Mouse (Mus musculus) naive thymus-derived CD4-positive, alpha-beta T cell, adult 2 months (primary cell): Measurements from ENCODE around the gene Ccdc27.

ENCODE experiments used
- DNase-seq: peaks from one replicate; pipeline ENCODE4 v3.0.0-alpha.2; 2011; ENCODE audit warnings: low read depth

Gene Ccdc27

DNA sequence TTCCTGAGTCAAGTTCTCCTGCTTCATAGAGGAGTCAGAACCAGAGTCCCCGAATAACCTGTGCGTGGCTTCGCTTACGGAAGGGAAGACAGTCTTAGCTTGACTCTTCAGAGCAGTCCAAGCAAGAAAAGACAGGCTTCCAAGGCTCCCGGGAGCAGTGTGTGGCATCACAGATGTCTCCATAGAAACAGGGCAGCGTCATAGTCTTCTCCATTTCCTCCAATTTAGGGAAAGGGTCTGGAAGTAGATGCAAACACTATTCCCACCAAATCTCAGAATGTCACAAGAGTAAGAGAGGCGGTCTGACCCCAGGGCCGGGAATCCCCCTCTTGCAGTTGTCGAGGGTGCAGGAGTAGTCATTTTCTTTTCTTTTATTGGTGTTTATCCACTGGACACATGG, at the start of gene Ccdc27:
Gene Ccdc27, minus strand, starts transcription at position 101 of the 400 bp plus-strand sequence.
- DNase-seq, result no peak

- no peak for DNase-seq
These were observed 48.9 kb upstream of the Ccdc27 start for GRCm38 (mm10) chr4:154091356-154091755.

GRCm38 (mm10) chr4:154089205-154089604, 46.7 kb upstream of the Ccdc27 start:
- peak; percentile 11 for DNase-seq

GRCm38 (mm10) chr4:154086436-154086835, 44.0 kb upstream of the Ccdc27 start:
- no peak for DNase-seq

GRCm38 (mm10) chr4:154085856-154086255, 43.4 kb upstream of the Ccdc27 start:
- DNase-seq, result no peak

- no peak for DNase-seq
These were observed 39.5 kb upstream of the Ccdc27 start for GRCm38 (mm10) chr4:154081974-154082373.

- DNase-seq, result no peak
These were observed 38.5 kb upstream of the Ccdc27 start for GRCm38 (mm10) chr4:154081021-154081420.

GRCm38 (mm10) chr4:154080211-154080610, 37.7 kb upstream of the Ccdc27 start:
- DNase-seq, result no peak

- no peak for DNase-seq
These were observed 29.5 kb upstream of the Ccdc27 start for GRCm38 (mm10) chr4:154071941-154072340.

GRCm38 (mm10) chr4:154071521-154071920, 29.0 kb upstream of the Ccdc27 start:
- DNase-seq, result no peak

GRCm38 (mm10) chr4:154070896-154071295, 28.4 kb upstream of the Ccdc27 start:
- no peak for DNase-seq

DNA sequence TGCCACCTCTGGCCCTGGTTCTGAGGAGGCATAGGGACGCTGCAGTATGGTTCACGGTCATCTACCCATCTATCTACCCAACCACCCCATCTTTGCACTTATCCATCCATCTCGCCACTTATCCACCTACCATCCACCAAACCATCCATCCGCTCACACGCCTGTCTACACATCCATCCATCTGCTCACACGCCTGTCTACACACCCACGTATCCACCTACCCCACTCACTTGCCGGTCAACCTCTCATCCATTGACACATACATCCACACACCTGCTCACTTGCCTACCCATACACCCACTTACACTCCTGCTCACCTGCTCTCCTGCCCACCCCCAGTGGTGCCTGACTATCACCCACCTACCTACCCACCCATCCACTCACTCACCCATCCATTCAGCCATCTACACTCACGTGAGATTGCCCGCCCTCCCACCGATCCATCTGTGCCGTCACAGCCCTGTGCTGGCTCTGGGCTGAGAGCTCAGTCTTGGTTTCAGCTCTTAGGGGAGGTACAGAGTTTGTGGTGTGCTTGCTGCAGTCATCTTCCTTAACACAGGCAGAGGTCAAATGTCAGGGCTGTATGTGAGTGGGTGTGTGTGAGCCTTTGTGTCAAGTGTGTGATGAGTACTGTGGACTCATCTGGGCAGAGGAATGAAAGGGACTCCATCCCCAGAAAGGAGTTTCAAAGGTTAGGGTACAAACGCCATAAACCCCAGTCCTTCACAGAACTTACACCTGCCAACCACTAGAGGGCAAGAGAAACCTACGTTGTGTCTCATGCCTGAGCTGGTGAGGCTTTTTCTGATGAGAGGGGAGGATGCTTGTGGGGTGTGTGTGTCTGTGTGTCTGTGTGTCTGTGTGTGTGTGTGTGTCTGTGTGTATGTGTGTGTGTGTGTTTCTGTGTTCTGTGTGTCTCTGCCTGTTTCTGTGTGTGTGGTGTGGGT, 22.6 kb upstream of the Ccdc27 start:
- peak; percentile 41 for DNase-seq

- DNase-seq, result no peak
These were observed 15.2 kb upstream of the Ccdc27 start for GRCm38 (mm10) chr4:154057696-154058095.

DNA sequence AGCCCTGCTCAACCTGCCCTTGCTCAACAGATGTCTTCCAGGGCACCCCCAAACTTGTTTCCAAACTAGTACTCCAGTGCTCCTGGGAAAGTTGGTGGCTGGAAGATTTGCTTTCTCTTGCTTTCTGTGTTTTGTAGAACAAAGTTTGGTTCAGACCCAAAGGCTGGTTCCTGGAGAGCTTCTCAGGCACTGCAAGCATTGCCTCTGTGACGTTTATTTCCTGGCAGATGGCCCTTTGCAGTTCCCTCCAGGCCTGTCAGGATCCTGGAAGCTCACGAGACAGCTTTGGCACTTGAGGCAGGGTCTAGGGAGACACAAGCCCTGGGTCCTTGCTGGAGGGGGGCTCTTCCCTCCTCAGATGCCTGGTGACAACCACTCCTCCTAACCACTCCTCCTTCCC, 14.2 kb upstream of the Ccdc27 start:
- no peak for DNase-seq

- no peak for DNase-seq
These were observed 13.6 kb upstream of the Ccdc27 start for GRCm38 (mm10) chr4:154056046-154056445.

- no peak for DNase-seq
These were observed 13.0 kb upstream of the Ccdc27 start for GRCm38 (mm10) chr4:154055482-154055881.

DNA sequence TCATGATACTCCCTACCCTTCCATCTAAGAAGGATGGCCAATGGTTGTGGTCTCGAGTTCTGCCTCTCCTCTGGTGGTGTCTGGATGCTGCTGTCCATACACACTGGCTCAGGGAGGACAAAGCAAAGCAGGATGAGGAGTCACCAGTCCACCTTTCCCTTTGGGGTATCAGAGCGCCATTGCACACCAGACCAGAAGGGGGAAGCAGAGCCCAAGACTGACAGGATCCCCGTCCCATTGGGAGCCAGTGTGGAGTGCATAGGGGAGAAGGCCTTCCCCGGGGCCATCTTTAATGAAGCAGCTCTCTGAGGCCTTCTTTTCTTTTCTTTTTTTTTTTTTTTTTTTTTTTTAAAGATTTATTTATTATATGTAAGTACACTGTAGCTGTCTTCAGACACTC, 10.6 kb upstream of the Ccdc27 start:
- no peak for DNase-seq

DNA sequence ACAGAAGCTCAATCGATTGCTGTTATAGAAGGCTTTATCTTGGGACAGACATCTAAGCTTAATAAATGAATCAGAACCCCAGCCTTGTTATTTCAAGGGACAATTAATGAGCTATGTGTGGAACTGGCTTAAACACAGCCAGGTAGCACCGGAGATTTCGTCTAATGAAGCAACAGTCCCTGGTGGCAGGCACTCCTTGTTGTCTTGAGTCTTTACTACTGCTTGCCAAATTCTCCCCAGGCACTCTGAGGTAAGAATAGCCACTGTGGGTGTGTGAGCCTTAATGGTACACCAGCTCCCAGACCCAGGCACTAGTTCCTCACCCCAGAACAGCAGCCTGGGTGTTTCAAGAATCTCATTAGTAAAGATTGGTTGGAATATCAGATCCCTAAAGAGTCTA, 8.9 kb upstream of the Ccdc27 start:
- DNase-seq, result no peak

DNA sequence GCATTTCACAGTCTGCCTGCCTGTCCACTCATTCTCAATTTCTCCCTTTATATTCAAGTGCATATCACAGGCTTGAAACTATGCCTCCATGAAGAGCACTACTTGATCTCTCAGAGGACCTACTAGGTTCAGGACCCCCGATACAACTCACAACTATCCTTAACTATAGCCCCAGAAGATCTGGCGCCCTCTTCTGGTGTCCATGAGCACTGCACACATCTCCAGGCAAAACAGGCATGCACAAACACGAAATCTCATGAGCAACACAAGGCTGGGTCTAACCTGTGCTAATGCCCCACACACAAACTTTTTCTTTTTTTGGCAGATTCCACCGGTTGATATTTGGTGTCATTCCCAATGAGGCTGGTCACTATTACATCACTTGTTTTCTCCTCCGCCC, 3.4 kb upstream of the Ccdc27 start:
- no peak for DNase-seq

GRCm38 (mm10) chr4:154037123-154037522, 5.4 kb downstream of the Ccdc27 start:
- DNase-seq, result no peak

DNA sequence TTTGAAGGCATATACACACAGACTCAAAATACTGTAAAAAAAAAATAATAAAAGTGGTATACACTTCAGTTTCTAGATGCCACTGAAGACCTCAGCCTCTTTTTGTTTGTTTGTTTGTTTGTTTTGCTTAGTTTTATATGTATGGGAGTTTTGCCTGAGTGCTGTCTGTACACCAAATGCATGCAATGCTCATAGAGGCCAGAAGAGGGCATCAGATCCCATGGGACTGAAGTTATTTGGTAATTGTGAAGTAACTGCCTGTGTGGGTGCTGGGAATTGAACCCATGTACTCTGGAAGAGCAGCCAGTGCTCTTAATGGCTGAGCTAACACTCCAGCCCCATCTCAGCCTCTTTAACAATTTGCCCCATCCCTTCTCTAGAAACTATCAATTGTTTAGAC, 13.8 kb downstream of the Ccdc27 start:
- DNase-seq, result peak; percentile 35

DNA sequence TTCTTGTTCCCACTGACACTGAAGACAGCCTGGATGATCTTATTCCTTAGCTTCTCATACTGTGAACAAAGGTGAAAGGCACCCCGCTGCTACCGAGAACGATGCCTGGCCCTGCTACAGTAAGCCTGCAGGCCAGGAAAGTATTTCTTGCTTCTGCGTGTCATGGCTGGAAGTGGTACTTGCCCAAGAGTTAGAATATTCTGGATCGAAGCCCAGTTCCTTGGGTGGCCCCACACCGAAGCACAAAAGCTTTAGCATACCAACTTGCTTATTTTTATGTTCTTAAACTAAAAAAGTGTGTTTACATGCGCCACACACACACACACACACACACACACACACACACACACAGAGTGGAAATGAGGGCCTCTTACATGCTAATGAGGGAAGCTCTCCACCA, 14.4 kb downstream of the Ccdc27 start:
- DNase-seq, result no peak

GRCm38 (mm10) chr4:154026441-154026761, 16.1 kb downstream of the Ccdc27 start:
- no peak for DNase-seq
